Mouse (Mus musculus) adrenal gland, adult 2 months (tissue): ENCODE data around the gene Exoc7. TPM values are rescaled to one million over a fixed set of nuclear protein-coding genes. Genes with fewer than 3 reads are reported as not detected.

Source experiments
- DNase-seq: peaks from one replicate; pipeline ENCODE4 v3.0.0; 2021
- polyA plus RNA-seq: library from polyadenylated mRNA; depleted of rRNA; stranded (reverse); fragments of >200 nt; gene quantifications from 2 replicates; pipeline ENCODE4 v1.2.3, GENCODE M21; 2012
- total RNA-seq, 2 experiments: library from RNA; stranded (reverse); gene quantifications; 2 replicates each; pipeline ENCODE4 v1.2.3; 2021

Gene Exoc7
- total and polyA plus RNA-seq, 3 experiments: 26.7 to 67.6 (median 64.9) TPM

DNA sequence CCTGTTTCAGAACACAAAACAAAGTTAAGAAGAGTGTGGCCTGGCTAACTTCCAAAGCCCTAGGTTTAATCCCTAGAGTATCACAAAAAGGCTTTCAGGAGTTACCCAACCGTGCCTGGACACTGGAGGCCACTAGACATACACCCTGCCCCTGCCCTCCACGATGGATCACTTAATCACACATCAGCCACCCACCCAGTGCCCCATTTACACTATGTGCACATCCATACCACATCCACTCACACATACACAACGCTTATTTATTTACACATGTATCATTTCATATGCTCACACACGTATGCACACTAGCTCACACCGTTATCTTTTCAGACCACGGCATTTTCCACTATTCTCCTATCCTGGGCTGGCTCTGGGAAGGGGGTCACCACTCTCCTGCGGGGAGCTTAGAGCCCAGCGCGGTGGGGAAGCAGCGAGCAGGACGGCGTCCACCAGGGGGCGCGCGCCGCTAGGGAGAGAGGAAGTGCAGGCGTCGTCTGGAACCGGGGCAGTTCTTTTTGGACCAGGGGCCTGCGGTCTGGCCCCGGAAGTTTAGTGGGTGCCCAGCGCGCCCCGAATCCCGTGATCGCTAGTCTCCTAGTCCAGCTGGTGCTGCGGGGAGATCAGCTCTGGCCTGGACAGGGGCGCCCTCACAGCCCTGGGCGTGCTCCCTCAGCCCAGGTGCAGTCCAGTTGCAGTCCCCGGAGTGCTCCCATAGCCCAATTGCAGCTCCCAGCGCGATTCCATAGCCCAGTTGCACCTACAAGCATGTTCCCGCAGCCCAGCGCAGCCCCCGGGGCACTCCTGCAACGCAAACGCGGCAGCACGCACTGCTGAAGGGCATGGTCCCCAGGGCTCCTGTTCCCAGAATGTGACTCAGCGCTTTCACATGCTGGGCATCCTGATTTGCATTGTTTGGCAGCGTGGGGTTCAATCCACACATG lies 12.0 kb upstream of the Exoc7 start:
- peak; percentile 89 for DNase-seq

DNA sequence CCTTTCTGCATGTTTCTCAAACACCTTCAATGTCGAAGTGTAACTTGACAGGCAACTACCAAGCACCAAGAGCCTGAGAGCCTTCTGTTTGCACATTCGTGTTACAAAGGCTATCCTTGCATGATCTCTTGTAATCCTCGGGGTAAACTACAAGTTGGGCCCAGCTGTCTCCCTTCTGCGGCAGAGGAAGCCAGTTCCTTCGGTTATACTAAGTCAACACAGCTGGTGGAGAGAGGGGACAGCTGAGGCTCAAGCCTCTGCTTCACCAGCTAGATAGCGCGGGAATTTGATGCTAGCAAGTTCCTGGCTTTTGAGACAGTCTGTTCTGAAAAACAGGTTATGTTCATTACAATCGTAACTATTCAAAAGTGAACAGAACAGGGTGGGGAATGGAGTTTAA lies 5.3 kb upstream of the Exoc7 start:
- no peak for DNase-seq

DNA sequence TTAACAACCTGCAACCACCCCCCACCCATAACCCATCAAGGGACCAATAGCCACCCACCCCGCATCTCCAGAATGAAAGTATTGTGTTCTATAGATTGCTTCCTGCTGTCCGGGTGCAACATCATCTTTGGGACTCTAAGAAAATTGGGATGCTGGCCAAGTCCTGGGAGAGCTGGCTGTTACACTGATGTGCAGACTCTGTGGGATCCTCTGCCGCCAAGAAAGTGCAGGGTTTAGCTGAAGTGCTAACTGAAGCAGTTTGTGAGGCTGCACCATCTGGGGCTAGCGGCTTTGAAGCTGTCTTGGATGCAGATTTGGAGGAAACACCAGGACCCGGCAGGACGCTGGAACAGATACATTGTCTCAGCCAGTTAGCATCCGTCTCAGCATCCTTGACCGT lies 4.1 kb upstream of the Exoc7 start:
- no peak for DNase-seq

DNA sequence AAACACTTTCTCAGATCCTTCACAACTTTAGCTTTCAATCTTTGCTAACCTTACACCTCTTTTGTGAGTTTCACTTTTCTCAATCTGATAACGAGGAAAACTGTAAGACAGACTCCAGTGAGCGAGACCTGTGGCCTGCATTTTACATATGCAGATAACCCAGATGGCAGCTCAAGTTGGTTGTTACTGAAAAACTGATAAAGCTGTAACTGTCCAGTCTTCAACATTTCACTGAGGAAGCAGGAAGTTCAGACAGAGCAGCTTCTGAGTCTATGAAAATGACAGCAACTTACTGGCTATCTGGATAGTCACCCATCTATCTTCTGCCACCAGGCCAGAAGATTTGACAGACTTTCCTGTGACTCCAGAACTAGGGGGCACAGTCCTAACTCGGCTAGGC lies 2.6 kb upstream of the Exoc7 start:
- no peak for DNase-seq

DNA sequence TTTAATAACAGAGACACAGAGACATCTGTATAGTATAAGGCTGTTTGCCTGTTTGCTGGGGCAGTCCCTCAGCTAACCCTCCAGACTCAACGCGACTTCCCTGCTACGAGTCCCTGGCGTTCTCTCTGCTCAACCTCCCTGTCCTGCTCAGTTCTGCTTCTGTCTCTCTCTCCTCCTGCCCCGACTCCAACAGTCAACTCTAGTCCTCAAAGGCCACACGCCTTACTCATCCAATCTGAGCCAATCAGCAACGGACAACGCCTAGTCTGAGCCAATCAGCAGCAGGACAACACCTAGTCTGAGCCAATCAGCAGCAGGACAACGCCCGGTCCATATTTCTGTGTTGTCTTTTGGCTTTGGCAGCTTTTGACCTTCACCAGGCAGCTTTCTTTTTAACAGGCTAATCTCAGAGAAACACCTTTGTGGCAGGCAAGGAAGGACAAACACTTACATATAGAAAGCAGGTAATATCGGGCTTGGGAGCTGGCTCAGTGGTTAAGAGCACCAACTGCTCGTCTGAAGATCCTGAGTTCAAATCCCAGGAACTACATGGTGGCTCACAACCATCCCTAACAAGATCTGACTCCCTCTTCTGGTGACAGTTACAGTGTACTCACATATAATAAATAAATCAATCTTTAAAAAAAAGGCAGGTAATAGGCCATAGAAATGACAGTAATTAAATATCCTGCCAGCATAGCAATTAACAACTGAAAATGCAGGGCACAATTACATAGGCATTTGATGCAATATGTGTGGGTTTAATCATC lies 914 bp upstream of the Exoc7 start:
- no peak for DNase-seq

DNA sequence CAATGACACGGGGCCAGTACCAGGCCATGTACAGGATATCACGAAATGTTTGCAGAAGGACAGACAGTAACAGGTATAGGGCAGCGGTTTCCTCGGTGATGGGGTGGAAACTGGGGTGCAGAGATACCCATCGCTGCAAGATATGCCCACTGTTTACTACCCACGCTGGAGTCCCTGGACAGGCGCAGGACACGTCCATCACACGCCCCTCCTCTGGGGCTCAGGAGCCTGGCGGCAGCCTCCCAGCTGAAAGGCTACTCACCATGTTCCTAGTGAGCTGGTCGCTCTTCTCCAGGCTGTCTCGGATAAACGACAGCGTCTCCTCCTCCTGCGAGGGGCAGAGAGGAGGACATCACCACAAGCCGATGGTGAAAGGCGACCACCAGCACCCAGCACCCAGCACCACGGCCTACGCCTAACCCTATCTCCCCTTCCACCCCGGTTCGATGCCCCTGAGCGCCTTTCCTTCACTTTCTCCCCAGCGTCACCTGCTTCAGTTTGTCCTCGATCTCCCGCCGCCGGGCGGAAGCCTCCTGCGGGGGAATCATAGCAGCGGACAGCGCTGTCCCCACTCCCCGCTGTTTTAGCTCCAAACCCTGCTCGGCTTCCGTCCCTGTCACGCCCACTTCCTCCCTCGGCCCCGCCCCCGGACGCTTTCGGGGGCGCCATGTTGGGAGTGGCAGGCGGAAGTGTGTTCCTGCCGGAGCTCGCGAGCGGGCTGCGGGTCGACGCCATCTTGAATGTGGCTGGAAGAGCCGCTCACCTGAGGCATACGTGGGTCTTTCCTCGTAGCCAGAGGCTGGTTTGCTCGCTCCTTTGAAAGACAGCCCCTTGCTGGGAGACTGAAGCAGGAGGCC lies 679 bp downstream of the Exoc7 start:
- DNase-seq: peak; percentile 97

DNA sequence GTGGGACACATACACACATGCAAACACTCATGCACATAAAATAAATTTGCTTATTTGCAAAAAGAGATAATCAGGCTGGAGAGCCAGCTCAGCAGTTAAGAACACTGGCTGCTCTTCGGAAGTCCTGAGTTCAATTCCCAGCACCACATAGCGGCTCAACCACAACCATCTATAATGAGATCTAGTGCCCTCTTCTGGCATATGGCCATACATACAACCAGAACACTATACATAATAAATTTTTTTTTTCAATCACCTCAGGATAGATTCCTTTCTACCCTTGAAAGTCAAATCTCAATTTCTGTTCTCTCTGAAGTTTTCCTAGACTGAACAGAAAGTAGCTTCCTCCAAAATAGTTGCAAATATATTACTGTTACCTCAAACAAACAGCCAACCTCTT lies 1.6 kb downstream of the Exoc7 start:
- DNase-seq: no peak

DNA sequence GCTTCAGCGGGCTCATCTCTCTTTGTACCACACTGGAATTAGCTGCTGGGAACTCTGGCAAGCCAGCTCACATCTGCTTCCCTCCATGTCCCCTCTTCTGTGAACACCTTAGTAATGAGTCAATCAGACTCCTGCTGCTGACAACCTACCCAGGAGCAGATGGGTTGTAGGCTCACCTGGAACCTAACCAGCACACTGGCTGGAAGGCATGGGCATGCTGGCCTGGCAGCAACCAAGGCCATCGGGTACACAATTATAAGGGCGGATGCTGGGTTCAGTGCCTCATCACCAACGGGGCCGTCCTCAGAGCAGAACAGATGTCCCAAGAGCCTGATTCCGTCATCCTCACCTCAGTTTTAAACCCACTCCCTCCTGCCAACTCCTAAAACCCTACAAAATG lies 8.4 kb downstream of the Exoc7 start:
- DNase-seq: no peak

DNA sequence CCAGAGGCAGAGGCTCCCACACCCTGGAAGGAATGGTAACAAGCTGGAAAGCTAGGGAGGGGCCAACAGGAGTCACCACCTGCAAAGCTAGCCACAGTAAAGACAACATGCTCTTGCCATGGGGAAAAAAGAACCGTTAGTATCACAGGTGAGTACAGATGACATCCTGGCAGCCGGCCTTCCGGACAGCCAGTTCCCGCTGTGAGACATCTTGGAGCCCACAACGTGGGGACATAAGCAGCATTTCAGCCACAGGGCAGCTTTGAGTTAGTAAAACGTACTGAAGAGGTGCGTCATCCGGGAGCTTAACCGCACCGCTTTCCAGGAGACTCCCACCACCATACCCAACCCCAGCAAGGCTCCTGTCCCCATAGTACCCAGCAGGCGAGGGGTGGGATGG lies 8.8 kb downstream of the Exoc7 start:
- DNase-seq: no peak

DNA sequence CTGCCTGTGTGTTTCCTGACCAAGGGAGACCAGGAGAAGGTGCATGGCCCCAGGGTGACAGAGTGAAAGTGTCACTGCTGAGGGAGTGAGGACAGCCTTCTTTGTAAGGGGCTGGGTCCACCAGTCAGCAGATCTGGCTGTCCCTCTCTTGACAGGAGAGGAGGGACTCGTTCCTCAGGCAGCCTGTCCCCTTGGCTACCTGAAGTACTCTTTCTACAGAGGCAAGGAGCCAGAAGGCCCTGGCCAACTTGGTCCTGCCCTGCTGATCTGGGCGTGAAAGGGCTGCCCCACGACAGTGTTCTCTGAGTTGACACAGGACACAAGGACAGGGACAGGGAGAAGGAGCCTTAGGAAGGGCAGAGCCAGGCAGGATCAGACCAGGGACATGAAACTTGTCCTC lies 10.0 kb downstream of the Exoc7 start:
- DNase-seq: no peak

DNA sequence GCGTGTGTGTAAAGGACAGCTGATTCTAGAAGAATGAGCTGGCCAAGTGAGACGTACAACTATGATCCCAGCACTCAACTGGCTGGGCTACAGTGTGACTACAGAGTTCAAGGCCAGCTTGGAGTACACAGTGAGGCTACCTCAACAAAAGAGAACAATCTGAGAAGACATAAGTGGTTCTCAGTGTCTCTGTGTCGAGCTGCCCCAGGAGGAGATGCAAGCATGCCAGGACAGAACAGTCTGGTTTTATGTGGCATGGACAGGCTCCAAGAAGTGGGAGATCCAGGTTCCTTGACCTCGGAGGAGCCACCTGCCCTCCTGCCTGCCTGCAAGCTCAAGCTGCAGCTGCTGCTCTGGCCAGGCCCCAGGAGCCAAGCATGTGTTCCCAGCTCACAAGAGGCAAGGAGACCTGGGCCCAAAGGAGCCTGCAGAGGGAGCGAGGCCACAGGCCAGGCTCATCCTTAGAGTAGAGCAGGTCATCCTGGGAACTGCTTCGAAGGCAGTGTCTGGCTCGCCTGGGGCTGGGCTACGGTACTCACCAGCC lies 10.8 kb downstream of the Exoc7 start:
- DNase-seq: no peak

DNA sequence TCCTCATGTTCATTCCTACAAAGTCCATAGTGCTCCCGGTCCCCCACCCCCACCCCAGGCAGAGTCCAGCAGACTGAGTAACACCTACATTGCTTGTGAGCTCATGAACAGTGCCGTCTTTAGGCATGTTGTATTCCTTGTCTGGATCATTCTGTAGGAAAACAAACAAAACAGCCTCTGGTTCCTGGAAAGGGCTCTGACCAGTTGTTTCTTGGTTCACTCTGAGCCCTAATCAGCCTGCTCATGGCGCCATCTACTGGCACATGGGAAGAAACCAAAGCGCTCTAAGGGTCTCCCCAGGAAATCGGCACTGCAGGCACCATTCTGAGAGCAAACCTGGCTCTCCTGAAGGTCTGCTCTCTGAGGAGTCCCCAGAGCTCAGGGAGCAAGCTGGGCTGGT lies 12.7 kb downstream of the Exoc7 start:
- DNase-seq: peak; percentile 41

DNA sequence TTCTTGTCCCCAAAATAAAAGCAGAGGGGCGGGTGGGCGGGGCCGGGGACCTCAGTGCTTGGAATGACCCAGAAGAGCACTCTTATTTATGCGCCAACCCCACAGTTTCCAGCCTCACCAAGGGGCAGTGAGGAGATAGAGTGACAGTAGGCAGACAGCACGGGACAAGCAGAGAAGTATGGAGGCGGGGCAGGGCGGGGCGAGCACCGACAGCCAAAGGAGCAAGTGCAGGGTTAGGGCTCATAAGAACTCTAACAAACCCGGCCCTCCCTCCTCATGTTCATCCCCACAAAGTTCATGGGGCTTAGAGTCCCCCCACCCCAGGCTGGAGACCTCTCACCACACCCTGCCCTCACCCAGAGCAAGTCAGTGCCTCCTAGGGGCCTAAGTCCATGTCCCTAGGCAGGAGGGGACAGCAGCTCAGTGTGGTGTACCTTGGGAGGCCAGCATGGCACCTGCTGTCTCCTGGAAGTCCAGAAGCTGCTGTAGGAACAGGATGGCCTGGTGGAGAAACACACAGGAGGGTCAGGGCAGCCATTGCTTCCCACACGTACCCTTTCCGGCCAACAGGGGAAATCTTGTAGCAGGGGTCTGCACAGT lies 13.4 kb downstream of the Exoc7 start:
- DNase-seq: no peak

DNA sequence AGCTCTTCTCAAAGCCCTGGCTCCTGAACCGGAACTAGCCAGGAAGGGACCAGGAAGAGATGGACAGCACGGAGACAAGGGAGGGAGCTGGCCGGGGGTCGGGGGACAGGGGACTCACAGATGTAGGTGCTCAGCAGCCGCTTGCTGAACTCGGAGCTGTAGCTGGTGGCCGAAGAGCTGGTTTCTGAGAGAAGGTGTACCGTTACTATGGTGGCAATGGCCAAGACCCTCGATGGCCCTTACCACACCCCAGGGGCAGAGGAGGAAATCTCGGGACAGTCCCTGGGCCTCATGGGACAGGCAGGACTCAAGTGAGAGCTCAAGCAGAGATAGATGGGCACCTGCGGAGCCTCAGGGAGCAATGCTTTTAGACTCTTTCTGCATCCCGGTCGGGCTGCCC lies 14.6 kb downstream of the Exoc7 start:
- DNase-seq: no peak

DNA sequence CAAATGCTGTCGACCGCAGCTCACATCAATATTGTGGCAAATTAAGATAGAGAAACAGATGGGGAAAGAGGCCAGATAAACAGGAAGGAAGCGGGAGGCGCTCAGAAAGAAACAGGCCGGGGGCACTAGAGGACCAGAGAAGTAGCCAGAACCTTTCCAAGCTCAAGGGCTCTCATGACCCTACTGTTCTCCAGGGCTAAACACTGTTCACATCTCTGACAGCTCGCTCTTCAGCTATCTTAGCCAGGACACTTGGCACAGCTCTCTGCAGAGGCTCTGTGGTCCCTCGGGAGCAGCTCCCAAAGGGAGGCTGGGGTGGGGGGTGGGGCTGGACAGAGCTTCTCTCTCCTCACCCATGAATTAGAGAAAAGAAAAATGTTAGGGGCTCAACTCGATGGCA lies 16.5 kb downstream of the Exoc7 start:
- DNase-seq: no peak

DNA sequence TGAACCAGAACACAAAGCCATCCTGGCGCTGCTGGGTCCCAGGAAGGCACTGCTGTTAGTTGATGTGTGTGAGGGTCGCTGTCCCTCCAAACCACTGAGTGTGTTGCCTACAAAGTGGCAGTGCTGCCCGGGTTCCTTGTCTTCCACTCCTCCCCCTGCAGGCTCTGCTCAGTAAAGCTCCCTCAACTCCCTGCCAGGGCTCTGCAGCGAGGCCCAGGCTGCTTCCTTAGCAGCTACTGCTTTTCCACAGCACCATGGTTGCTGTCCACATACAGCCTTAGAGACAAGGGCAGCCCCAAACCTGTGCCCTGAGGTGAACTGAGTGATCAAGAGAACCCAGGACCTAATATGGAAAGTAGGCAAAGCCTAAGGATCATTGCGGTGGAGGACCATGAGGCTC lies 19.7 kb downstream of the Exoc7 start:
- DNase-seq: no peak

DNA sequence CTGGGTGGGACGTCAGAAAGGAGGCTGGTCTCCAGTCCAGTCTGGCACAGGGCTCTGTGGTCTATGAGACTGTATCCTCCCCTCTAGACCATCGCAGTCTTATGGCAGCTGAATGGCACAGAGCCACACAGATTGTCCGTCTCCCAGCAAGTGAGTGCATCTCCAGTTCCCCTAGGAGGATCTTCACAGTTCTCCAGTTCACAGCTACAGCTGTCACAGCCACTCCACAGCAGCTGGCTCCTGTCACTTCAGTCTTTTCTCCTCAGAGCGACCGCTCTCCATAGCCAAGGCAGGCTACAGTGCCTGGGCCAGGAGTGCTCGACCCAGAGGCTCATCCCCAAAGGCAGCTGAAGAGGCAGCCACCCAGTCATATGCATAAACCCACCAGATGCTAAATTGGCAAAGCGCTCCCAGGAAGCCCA lies 21.3 kb downstream of the Exoc7 start:
- DNase-seq: no peak

DNA sequence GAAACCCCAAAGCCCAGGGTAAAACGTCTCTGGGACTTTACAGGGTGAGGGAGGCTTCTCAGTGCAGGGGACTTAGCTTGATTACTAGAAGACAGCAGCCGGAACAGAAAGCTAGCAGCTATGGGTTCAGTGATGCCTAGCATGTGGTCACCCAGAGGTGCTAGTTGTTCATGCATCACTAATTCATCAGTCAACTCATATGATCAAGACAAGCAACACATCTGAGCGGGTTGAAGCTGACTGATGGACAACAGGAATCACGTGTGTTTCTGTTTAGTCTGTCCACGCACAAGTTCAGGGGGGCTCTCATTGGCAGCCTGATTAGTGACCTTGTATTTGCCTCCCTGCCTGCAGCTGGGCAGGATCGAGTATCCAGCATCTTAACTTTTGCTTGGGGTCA lies 23.1 kb downstream of the Exoc7 start:
- no peak for DNase-seq

DNA sequence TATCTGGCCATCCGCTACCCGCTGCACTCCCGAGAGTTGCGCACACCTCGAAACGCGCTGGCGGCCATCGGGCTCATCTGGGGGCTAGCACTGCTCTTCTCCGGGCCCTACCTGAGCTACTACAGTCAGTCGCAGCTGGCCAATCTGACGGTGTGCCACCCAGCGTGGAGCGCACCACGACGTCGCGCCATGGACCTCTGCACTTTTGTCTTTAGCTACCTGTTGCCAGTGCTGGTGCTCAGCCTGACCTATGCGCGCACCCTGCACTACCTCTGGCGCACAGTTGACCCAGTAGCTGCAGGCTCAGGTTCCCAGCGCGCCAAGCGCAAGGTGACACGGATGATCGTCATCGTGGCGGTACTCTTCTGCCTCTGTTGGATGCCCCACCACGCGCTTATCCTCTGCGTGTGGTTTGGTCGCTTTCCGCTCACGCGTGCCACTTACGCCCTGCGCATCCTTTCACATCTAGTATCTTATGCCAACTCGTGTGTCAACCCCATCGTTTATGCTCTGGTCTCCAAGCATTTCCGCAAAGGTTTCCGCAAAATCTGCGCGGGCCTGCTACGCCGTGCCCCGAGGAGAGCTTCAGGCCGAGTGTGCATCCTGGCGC lies 24.0 kb downstream of the Exoc7 start:
- DNase-seq: no peak

DNA sequence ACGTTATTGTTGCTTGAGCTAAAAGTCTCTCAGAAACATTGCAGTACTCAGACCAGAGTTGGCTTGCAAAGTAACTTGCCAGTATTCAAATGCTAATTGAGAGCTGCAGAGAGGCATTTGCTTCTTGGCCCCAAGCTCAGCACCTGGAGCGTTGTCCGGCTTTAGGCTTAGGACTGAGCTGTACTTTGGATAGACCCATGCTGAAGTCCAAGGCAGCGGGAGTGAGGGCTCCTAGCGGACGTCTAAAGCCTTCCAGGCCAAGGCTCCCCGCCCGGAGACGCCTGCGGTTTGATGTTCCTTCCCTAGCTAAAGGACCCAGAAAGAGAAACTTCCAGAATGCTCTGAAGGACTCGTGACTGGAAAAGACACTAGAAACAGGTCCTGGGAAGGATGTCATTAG lies 24.9 kb downstream of the Exoc7 start:
- DNase-seq: no peak

DNA sequence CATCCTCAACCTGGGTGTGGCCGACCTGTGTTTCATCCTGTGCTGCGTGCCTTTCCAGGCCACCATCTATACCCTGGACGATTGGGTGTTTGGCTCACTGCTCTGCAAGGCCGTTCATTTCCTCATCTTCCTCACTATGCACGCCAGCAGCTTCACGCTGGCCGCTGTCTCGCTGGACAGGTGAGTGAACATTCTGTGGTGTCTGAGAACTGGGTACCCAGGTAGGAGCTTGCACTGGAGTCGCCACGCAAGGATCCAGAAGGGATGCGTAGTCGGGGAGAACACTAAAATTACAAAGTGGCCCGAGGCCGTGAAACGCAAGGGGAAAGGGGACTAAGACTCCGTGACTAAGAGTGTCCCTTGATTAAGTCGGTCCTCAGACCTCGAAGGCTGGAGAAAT lies 25.4 kb downstream of the Exoc7 start:
- DNase-seq: no peak
